Mouse (Mus musculus) liver, embryonic 13.5 days (tissue): Measurements from ENCODE around the gene Ift27. TPM values are rescaled to one million over a fixed set of nuclear protein-coding genes. Genes with fewer than 3 reads are reported as not detected.

Experiments
- ATAC-seq: fragments of 200-750 bp; cut with Nextera tagmentation; 2 replicates; pipeline ENCODE4 v1.8.0; 2017; ENCODE audit warnings: low read depth, mild to moderate bottlenecking, moderate number of reproducible peaks, moderate library complexity
- DNase-seq: peaks from one replicate; pipeline ENCODE4 v3.0.0; 2022
- H3K27ac ChIP-seq: fragments of 300-500 bp; sonication (generic); 2 replicates; pipeline ENCODE4 v1.5.1; 2015; ENCODE audit warnings: moderate library complexity, mild to moderate bottlenecking, inconsistent platforms
- H3K27me3 ChIP-seq: fragments of 300-500 bp; sonication (generic); 2 replicates; pipeline ENCODE4 v1.6.1; 2015; ENCODE audit warnings: mild to moderate bottlenecking, inconsistent platforms
- H3K36me3 ChIP-seq: fragments of 300-500 bp; sonication (generic); 2 replicates; pipeline ENCODE4 v1.6.1; 2015; ENCODE audit warnings: mild to moderate bottlenecking, inconsistent platforms
- H3K4me1 ChIP-seq: fragments of 300-500 bp; sonication (generic); replicated peaks from 2 replicates; pipeline ENCODE4 v1.6.1; 2015; ENCODE audit warnings: inconsistent platforms
- H3K4me2 ChIP-seq: fragments of 300-500 bp; sonication (generic); 2 replicates; pipeline ENCODE4 v1.6.1; 2015; ENCODE audit warnings: inconsistent platforms, mild to moderate bottlenecking, moderate library complexity
- H3K4me3 ChIP-seq: fragments of 300-500 bp; sonication (generic); replicated peaks from 2 replicates; pipeline ENCODE4 v1.5.1; 2015; ENCODE audit warnings: mild to moderate bottlenecking, inconsistent platforms
- H3K9ac ChIP-seq: fragments of 300-500 bp; sonication (generic); 2 replicates; pipeline ENCODE4 v1.6.1; 2015; ENCODE audit warnings: mild to moderate bottlenecking, inconsistent platforms
- H3K9me3 ChIP-seq: fragments of 300-500 bp; sonication (generic); replicated peaks from 2 replicates; pipeline ENCODE4 v1.6.1; 2016; ENCODE audit warnings: inconsistent platforms
- WGBS: fragments of 180-500 bp; shearing (Covaris S2); methylation state at CpG from one replicate; pipeline ENCODE4 v1.1.7; 2015; ENCODE audit not compliant: insufficient replicate concordance; 5-methylcytosine and 5-hydroxymethylcytosine counted together
- polyA plus RNA-seq: library from polyadenylated mRNA; unstranded; fragments of >200 nt; fragmentation: Nextera tagmentation; extraction: Ambion mirVana; gene quantifications from 2 replicates; pipeline ENCODE4 v1.2.1, GENCODE M21; 2015

Ift27 gene
- polyA plus RNA-seq, 1 experiment from 2014 or later = 45.7 TPM

DNA sequence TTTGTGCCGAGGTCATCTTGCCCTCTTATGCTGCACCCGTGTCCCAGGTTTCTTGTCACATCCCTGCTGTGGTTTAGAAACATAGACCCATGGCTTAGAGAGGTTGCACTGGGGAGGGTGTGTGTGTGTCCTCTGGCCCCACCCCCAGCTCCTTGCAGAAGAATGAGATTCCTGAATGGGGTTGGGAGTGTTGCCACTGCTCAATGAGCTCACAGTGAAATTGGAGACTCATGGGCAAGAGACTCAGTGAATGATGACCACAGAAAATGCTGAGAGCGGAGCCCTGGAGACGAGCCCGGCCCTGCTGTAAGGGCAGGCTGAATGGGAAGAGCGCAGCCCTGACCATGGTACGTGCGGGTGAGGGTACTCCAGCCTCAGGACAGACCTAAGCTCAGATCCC lies 33.7 kb downstream of the Ift27 start:
- no peak overlapping the region for H3K4me2 ChIP-seq
- no peaks in the 10 kb centered on the region for H3K27me3 ChIP-seq
- H3K9ac ChIP-seq = no peak overlapping the region
- no peak overlapping the region for H3K27ac ChIP-seq
- no peaks in the 10 kb centered on the region for H3K4me1 ChIP-seq
- H3K36me3 ChIP-seq = no peaks in the 10 kb centered on the region
- WGBS = 68% methylated on average over 8 of the region's 8 CpGs
- ATAC-seq (no peak), DNase-seq (no peak)
- H3K9me3 ChIP-seq = no peaks in the 10 kb centered on the region
- H3K4me3 ChIP-seq = no peak overlapping the region

DNA sequence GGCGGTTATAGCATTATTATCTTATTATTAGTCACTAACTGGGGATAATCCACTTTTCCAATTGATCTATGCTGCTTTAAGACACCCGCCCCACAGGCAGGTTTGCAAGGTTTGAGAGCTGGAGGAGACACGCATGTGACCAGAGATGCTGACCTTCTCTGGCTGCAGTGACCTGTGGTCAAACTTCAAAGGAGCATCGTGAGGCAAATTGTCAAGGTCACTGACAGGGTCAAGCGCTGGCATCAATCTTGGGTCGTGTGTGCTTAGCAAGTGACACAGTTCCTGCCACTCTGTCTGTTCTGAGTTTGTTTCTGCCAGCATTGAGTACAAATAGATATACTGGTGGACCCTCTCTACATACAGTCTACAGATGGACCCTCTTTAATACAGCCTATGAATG lies 39.3 kb downstream of the Ift27 start:
- Histone ChIP-seq H3K9me3 (no peaks in the 10 kb centered on the region), H3K36me3 (no peaks in the 10 kb centered on the region), H3K9ac (no peak overlapping the region), H3K4me2 (no peak overlapping the region), H3K27me3 (no peaks in the 10 kb centered on the region), H3K4me1 (no peaks in the 10 kb centered on the region), H3K4me3 (no peak overlapping the region), H3K27ac (no peak overlapping the region)
- ATAC-seq (no peak), DNase-seq (no peak)
- WGBS = 47% methylated on average over 6 of the region's 6 CpGs

DNA sequence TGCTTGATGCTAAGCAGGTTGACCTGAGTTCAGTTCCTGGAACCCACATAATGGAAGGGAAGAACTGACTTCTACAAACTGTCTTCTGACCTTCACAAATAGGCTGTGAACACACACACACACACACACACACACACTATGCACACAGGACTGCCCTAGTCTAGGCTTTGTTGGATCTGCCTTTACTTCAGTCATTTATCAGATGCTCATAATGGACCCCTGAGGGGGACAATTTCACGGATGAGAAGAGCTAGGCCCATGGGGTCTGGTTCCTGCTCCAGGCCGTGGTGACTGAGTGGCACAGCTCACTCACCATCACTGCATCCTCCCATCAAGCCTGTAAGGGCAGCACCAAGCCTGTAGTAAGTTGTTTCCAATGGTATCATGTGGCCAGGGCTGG lies 40.5 kb downstream of the Ift27 start:
- Histone ChIP-seq H3K4me3 (no peak overlapping the region), H3K4me1 (no peaks in the 10 kb centered on the region), H3K9ac (no peak overlapping the region), H3K4me2 (no peak overlapping the region), H3K27me3 (no peaks in the 10 kb centered on the region), H3K36me3 (no peaks in the 10 kb centered on the region), H3K9me3 (no peaks in the 10 kb centered on the region), H3K27ac (no peak overlapping the region)
- WGBS = 48% methylated on average over 2 of the region's 2 CpGs
- DNase-seq (no peak), ATAC-seq (no peak)

DNA sequence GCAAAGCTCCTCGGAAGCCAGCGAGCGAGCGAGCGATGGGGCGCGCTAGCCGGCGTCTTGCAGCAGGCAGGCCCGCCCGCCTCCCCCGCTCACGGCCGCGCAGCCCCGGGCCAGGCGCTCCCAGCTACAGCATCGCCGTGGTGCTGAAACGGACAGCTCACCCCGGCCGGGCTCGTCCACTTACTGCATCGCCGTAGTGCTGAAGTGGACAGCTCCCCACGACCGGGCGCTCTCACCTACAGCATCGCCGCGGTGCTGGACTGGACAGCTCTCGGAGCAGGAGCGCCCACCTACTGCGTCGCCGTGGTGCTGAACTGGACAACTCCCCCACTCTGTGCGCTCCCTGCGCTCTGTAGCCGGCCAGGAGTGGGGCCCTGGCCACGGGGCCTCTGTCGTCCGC lies 54.2 kb downstream of the Ift27 start, which contains the start of gene Cacng2:
TSS of gene Cacng2 (minus strand) at position 325 of the 400 bp plus-strand sequence.
- Histone ChIP-seq H3K27ac (no peak within 1 kb of the TSS), H3K9ac (no peak within 1 kb of the TSS), H3K4me3 (no peak within 1 kb of the TSS), H3K27me3 (peaks cover 12% of the 10 kb centered on the region), H3K9me3 (no peaks in the 10 kb centered on the region), H3K4me2 (peak within 1 kb of the TSS; percentile 34; the same call in 1 of the 2 replicates), H3K4me1 (no peaks in the 10 kb centered on the region), H3K36me3 (no peaks in the 10 kb centered on the region)
- 1% methylated on average over 42 of the region's 42 CpGs for WGBS
- peak; percentile 83 for DNase-seq
- peak; percentile 92 for ATAC-seq

DNA sequence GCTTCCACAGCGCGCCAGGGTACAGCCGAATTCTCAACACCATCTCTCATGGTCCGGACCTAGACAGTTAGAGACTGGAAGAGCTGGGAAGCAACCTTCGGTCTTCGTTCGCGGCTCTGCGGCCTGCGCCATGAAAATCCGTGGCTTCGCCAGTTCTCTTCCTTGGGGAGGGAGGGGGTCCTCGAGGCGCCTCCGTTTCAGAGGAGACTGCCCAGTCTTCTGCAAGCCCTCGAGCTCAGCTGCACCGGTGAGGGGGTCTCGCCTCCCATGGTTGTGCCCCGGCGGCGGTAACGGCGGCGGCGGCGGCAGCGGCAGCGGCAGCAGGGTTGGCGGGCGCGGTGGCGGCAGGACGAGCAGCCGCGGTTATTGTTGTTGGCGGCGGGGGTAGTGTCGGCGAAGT lies 54.7 kb downstream of the Ift27 start:
- Histone ChIP-seq H3K27me3 (peaks cover 12% of the 10 kb centered on the region), H3K9ac (no peak overlapping the region), H3K27ac (no peak overlapping the region), H3K4me1 (no peaks in the 10 kb centered on the region), H3K36me3 (no peaks in the 10 kb centered on the region), H3K4me2 (peak overlapping the region; percentile 34; the same call in 1 of the 2 replicates), H3K9me3 (no peaks in the 10 kb centered on the region), H3K4me3 (no peak overlapping the region)
- no peak for ATAC-seq
- no peak for DNase-seq
- WGBS = 12% methylated on average over 39 of the region's 39 CpGs

DNA sequence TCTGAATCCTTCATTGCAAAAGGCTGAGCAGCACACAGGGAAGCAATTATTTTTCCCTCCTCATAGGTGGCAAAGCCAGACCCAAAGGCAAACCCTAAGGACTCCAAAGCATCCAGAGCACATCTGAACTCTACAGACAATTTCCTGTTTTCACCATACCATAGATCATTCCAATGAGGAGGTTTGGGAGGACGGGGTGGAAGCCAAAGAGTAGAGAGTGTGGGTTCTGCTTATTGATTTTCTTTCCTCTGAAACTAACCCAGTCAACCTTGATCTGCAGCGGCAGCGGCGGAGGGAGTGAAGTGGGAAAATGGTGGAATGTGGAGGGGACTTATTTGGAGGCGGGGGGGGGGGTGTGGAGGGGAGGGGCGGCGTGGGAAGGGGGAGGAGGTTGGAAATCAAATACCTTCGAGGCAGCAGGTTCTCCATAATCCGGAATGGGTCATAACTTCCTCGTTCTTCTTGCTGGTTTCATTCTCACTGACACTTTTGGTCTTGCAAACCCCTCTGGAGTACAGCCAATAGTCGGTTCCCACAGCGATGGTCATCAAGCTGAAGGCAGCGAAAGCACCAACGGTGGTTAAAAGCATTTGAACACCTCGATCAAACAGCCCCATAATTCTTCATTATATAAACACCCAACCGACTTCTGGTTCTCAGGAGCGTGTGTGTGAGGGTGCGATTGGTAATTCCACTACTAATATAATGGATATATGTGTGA lies 55.5 kb downstream of the Ift27 start:
- WGBS = 57% methylated on average over 17 of the region's 18 CpGs
- Histone ChIP-seq H3K4me3 (no peak overlapping the region), H3K9me3 (no peaks in the 10 kb centered on the region), H3K4me1 (no peaks in the 10 kb centered on the region), H3K36me3 (no peaks in the 10 kb centered on the region), H3K27me3 (peaks cover 12% of the 10 kb centered on the region), H3K4me2 (no peak overlapping the region), H3K9ac (no peak overlapping the region), H3K27ac (no peak overlapping the region)
- ATAC-seq = no peak
- DNase-seq = no peak

DNA sequence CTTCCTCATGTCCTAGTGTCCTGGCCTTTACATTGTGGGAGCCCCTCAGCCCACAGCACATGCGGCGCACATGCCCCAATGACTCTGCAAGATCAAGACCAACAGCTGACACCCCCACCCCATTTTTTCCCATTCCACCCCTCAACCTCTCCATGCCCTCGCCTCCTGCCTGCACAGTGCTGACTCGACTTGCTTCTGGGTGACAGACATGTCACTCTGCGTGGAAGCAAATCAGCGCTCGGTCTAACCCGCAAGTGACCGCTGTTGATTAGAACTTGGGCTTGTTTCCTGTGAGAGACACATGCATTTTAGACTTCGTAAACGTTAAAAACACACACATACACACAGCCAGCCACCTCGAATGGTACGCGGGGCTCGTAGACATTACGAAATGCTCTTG lies 56.2 kb downstream of the Ift27 start:
- no peak overlapping the region for H3K4me2 ChIP-seq
- ATAC-seq (no peak), DNase-seq (no peak)
- H3K27ac ChIP-seq = no peak overlapping the region
- H3K9ac ChIP-seq = no peak overlapping the region
- no peaks in the 10 kb centered on the region for H3K4me1 ChIP-seq
- no peaks in the 10 kb centered on the region for H3K36me3 ChIP-seq
- no peak overlapping the region for H3K4me3 ChIP-seq
- peaks cover 12% of the 10 kb centered on the region for H3K27me3 ChIP-seq
- WGBS = 76% methylated on average over 16 of the region's 16 CpGs
- H3K9me3 ChIP-seq = no peaks in the 10 kb centered on the region

DNA sequence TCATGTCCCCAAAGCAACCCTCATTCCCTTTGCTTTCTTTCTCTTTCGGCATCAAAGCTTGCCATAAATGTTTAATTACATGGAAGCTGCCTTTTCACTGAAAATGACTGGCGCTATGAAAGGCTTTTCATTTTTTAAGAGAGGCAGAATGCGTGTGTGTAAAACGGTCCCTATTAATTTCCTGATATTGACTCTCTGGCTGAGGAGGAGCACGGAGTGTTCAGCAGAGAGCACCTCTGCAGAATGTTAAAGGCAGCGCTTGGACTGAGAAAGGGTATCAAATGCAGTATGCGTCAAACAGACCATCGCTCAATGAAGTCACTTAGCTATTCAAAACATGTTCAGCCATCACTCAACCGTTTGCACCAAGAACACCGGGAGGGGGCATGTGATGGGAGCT lies 57.0 kb downstream of the Ift27 start:
- H3K36me3 ChIP-seq = no peaks in the 10 kb centered on the region
- WGBS = 75% methylated on average over 10 of the region's 10 CpGs
- no peaks in the 10 kb centered on the region for H3K4me1 ChIP-seq
- ATAC-seq = no peak
- no peak overlapping the region for H3K9ac ChIP-seq
- H3K9me3 ChIP-seq = no peaks in the 10 kb centered on the region
- H3K27me3 ChIP-seq = peaks cover 12% of the 10 kb centered on the region
- H3K4me3 ChIP-seq = no peak overlapping the region
- H3K27ac ChIP-seq = no peak overlapping the region
- DNase-seq = no peak
- H3K4me2 ChIP-seq = no peak overlapping the region

DNA sequence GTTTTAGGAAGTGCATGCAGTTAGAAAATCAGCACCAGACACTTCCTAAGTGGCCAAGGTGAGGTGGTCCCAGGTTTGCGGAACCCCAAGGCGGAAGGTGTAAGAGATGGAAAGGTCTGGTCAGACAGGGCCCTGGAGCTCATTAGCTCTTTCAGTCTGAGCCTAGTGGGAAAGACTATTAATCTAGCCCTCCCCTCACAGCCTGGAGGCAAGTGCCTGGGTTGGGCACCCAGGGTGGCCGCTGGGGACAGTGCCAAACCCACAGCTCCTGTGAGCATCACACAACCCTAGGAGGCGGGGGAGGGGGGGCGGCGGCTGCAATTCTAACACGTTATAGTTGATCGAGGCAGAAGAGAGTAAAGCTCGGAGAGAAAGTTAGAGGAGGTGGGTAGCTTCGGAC lies 57.7 kb downstream of the Ift27 start:
- Histone ChIP-seq H3K27ac (no peak overlapping the region), H3K27me3 (peaks cover 12% of the 10 kb centered on the region), H3K9me3 (no peaks in the 10 kb centered on the region), H3K36me3 (no peaks in the 10 kb centered on the region), H3K4me2 (no peak overlapping the region), H3K9ac (no peak overlapping the region), H3K4me3 (no peak overlapping the region), H3K4me1 (no peaks in the 10 kb centered on the region)
- no peak for DNase-seq
- ATAC-seq = no peak
- 68% methylated on average over 10 of the region's 10 CpGs for WGBS

Other genes with a start within 250 kb of the Ift27 start
- gene Txn2, start 245.1 kb downstream of the Ift27 start, polyA plus RNA-seq = 235 and 238 TPM in 2 replicates
- 1.0 and 1.1 TPM in 2 replicates for gene Foxred2, start 217.4 kb downstream of the Ift27 start, polyA plus RNA-seq
- 200 and 222 TPM in 2 replicates for gene Eif3d, start 203.3 kb downstream of the Ift27 start, polyA plus RNA-seq
- not detected in 2 replicates for gene Cacng2, start 54.1 kb downstream of the Ift27 start, polyA plus RNA-seq
- gene Pvalb, start 32.3 kb upstream of the Ift27 start, polyA plus RNA-seq = not detected in 2 replicates
- 26.4 and 35.3 TPM in 2 replicates for gene Ncf4, start 70.7 kb upstream of the Ift27 start, polyA plus RNA-seq
- gene Csf2rb2, start 131.6 kb upstream of the Ift27 start, polyA plus RNA-seq = 0.54 and 0.83 TPM in 2 replicates
- 3.3 and 3.8 TPM in 2 replicates for gene Csf2rb, start 151.6 kb upstream of the Ift27 start, polyA plus RNA-seq
- gene Tex33, start 221.8 kb upstream of the Ift27 start, polyA plus RNA-seq = not detected in 2 replicates
- 105 and 109 TPM in 2 replicates for gene Tst, start 231.8 kb upstream of the Ift27 start, polyA plus RNA-seq
- gene Mpst, start 232.3 kb upstream of the Ift27 start, polyA plus RNA-seq = 3.8 and 4.2 TPM in 2 replicates